Mouse (Mus musculus) intestine, embryonic 14.5 days (tissue): ENCODE measurements at regions not wholly inside any gene's neighbourhood (a gene's known extent, or its start where the extent isn't known, plus 50 kb on each side); places are given as distances from the start of the nearest gene placed in this dataset.

Experiments
- ATAC-seq: fragments of 200-750 bp; cut with Nextera tagmentation; replicated peaks from 2 replicates; pipeline ENCODE4 v1.8.0; 2017; ENCODE audit warnings: low read depth, moderate number of reproducible peaks, moderate TSS enrichment, moderate library complexity; ENCODE audit not compliant: low FRiP score, low TSS enrichment
- DNase-seq: peaks from one replicate; pipeline ENCODE4 v3.0.0-alpha.2; 2018; ENCODE audit warnings: low spot score
- H3K27ac ChIP-seq: fragments of 300-500 bp; sonication (generic); 2 replicates; pipeline ENCODE4 v1.5.1; 2014; ENCODE audit warnings: low read depth, mild to moderate bottlenecking, control low read depth
- H3K27me3 ChIP-seq: fragments of 300-500 bp; sonication (generic); replicated peaks from 2 replicates; pipeline ENCODE4 v1.6.1; 2014; ENCODE audit warnings: low read length, control low read depth; ENCODE audit not compliant: control insufficient read depth, insufficient read depth
- H3K36me3 ChIP-seq: fragments of 300-500 bp; sonication (generic); 2 replicates; pipeline ENCODE4 v1.6.1; 2014; ENCODE audit warnings: low read length, control low read depth; ENCODE audit not compliant: control insufficient read depth, insufficient read depth
- H3K4me1 ChIP-seq: fragments of 300-500 bp; sonication (generic); replicated peaks from 2 replicates; pipeline ENCODE4 v1.6.1; 2014; ENCODE audit warnings: low read length, control low read depth, mixed read lengths; ENCODE audit not compliant: control insufficient read depth, insufficient read depth
- H3K4me2 ChIP-seq: fragments of 300-500 bp; sonication (generic); 2 replicates; pipeline ENCODE4 v1.6.1; 2014; ENCODE audit warnings: low read length
- H3K4me3 ChIP-seq: fragments of 300-500 bp; sonication (generic); 2 replicates; pipeline ENCODE4 v1.5.1; 2014; ENCODE audit warnings: low read depth, low read length, control low read depth, mixed read lengths
- H3K9ac ChIP-seq: fragments of 300-500 bp; sonication (generic); 2 replicates; pipeline ENCODE4 v1.6.1; 2014; ENCODE audit warnings: mild to moderate bottlenecking, low read length
- H3K9me3 ChIP-seq: fragments of 300-500 bp; sonication (generic); 2 replicates; pipeline ENCODE4 v1.6.1; 2016; ENCODE audit warnings: low read length, control low read depth; ENCODE audit not compliant: control insufficient read depth
- WGBS: fragments of 180-500 bp; shearing (Covaris S2); extraction: QIAGEN DNeasy Blood & Tissue Kit; methylation state at CpG from one replicate; pipeline ENCODE4 v1.1.7; 2014; 5-methylcytosine and 5-hydroxymethylcytosine counted together

DNA sequence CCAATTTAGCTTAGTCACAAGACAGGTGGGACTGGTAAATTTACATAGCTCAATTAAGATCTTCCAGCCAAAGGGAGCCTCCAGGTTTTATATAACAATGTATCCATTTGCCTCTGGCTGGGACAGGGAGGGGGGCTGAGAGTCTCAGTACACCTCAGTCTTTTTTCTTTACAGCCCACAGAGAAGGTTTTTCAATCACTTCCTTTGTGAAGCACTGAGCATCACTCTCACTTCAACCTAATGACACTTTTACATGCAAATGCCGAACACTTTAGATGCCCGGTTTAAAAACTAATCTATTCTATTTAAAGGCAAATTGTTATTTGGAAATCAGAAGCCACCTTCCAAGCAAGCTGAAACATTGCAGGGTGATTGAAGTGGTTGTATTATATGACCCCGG lies 96.8 kb upstream of the Mdm1 start:
- ATAC-seq (no peak), DNase-seq (no peak)
- H3K4me3 ChIP-seq, result no peak overlapping the region
- no peaks in the 10 kb centered on the region for H3K27me3 ChIP-seq
- H3K36me3 ChIP-seq, result no peaks in the 10 kb centered on the region
- H3K9me3 ChIP-seq, result no peaks in the 10 kb centered on the region
- H3K4me2 ChIP-seq, result no peak overlapping the region
- no peaks in the 10 kb centered on the region for H3K4me1 ChIP-seq
- no peak overlapping the region for H3K9ac ChIP-seq
- H3K27ac ChIP-seq, result no peak overlapping the region
- WGBS, result 77% methylated on average over 3 of the region's 3 CpGs

DNA sequence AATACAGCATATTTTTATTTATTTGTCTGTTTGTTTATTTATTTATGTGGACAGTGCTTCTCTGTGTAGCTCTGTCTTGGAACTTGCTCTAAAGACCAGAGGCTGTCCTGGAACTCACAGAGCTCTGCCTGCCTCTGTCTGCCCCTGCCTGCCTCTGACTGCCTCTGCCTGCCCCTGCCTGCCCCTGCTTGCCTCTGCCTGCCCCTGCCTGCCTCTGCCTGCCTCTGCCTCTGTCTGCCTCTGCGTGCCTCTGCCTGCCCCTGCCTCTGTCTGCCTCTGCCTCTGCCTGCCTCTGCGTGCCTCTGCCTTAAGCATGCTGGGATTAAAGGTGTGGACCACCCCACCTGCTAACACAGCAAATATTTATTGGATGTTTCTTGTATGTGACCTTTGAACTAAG lies 96.2 kb upstream of the Mdm1 start:
- Histone ChIP-seq H3K27me3 (no peaks in the 10 kb centered on the region), H3K4me3 (no peak overlapping the region), H3K9me3 (no peaks in the 10 kb centered on the region), H3K4me2 (no peak overlapping the region), H3K9ac (no peak overlapping the region), H3K4me1 (no peaks in the 10 kb centered on the region), H3K27ac (no peak overlapping the region), H3K36me3 (no peaks in the 10 kb centered on the region)
- peak; percentile 10 for DNase-seq
- 72% methylated on average over 2 of the region's 2 CpGs for WGBS
- ATAC-seq, result no peak

DNA sequence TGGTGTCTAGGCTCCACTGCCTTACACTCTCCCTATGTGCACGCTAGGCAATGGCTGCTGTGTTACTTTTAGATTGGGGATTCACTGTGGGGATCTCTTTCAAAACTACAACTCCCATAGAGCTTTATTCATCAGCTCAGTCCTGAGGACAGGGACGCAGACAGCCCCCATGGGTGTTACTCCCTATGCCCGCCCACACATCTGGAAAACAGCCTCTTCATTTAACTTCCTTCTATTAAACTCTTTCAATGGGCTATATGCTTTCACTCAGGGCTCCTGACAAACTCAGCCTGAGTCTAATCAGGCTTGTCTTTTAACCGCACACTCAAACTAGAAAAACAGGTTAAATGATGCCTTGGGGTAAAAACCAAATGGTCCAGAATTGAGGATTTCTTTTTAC lies 95.3 kb upstream of the Mdm1 start:
- DNase-seq (peak; percentile 47), ATAC-seq (no peak)
- Histone ChIP-seq H3K27ac (no peak overlapping the region), H3K36me3 (no peaks in the 10 kb centered on the region), H3K27me3 (no peaks in the 10 kb centered on the region), H3K9ac (no peak overlapping the region), H3K4me2 (no peak overlapping the region), H3K4me1 (no peaks in the 10 kb centered on the region), H3K9me3 (no peaks in the 10 kb centered on the region), H3K4me3 (no peak overlapping the region)
- 79% methylated on average over 4 of the region's 4 CpGs for WGBS

DNA sequence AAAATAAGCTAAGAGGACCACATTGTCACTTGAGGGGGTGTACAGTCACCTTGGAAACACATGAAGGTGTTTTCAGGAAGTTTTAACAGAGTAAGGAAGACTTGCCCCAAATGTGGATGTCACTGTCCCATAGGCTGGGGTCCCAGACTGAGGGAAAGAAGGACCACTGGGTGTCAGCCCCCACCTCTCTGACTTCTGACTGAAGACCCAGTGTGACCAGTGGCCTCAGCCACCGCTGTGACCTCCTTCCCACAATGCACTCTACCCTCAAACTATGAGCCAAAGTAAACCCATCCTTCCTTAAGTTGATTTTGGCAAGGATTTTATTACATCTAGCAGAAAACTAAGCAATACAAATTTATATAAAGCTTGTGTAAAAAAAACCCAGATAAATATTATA lies 94.8 kb upstream of the Mdm1 start:
- no peak overlapping the region for H3K4me3 ChIP-seq
- H3K4me2 ChIP-seq, result no peak overlapping the region
- 86% methylated on average over 1 of the region's 1 CpGs for WGBS
- no peaks in the 10 kb centered on the region for H3K4me1 ChIP-seq
- H3K27me3 ChIP-seq, result no peaks in the 10 kb centered on the region
- H3K27ac ChIP-seq, result no peak overlapping the region
- DNase-seq, result peak; percentile 37
- ATAC-seq, result no peak
- no peak overlapping the region for H3K9ac ChIP-seq
- H3K36me3 ChIP-seq, result no peaks in the 10 kb centered on the region
- H3K9me3 ChIP-seq, result no peaks in the 10 kb centered on the region

DNA sequence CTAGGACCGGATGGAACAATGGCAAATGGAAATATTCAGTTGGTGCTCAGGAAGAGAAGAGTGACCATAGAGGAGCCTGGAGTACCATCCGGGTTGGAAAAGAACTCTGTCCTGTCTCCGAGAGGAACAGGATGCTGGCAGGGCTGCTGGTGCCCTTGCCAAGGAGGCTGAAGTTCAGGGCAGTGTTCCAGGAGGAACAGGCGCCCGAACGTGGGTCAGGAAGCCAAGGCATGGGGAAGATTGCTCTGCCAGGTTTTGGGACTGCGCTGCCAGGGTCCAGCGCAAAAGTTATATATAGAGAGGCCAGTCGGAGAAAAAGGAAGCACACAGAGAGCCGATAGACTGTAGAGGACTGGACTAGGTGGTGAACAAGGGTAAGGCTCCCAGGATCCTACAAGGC lies 92.3 kb upstream of the Mdm1 start:
- H3K4me2 ChIP-seq, result no peak overlapping the region
- ATAC-seq (no peak), DNase-seq (peak; percentile 21)
- 0 out of 2 replicates have a peak, but pooled peaks cover 4% of the 10 kb centered on the region for H3K9me3 ChIP-seq
- H3K36me3 ChIP-seq, result no peaks in the 10 kb centered on the region
- 89% methylated on average over 10 of the region's 10 CpGs for WGBS
- no peaks in the 10 kb centered on the region for H3K4me1 ChIP-seq
- H3K27ac ChIP-seq, result no peak overlapping the region
- no peak overlapping the region for H3K4me3 ChIP-seq
- no peak overlapping the region for H3K9ac ChIP-seq
- H3K27me3 ChIP-seq, result no peaks in the 10 kb centered on the region

DNA sequence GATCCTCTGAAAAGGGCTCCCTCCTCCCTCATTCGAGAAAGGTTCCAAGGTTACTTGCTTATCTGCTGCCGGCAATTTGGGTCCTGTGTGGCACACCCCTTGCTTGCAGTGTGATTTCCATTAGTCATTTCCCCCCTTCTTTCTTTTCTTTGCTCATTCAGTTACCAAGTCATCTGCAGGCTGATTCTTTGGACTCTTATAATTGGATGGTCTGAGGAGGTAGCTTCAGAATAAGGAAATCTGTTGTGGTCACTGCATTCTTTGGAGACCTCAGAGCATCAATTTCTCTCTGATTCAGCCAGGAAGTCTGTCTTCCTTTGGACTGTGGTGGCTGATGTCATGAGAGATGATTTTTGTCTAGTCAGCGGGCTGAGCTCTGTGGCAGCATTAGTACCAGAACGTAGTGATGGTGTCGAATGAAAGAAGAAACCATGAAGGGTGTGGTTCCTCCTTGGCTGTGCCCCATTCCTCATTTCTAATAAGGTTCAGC lies 91.4 kb upstream of the Mdm1 start:
- Histone ChIP-seq H3K27ac (no peak overlapping the region), H3K36me3 (no peaks in the 10 kb centered on the region), H3K4me2 (no peak overlapping the region), H3K9me3 (0 out of 2 replicates have a peak, but pooled peaks cover 4% of the 10 kb centered on the region), H3K27me3 (no peaks in the 10 kb centered on the region), H3K9ac (no peak overlapping the region), H3K4me1 (no peaks in the 10 kb centered on the region), H3K4me3 (no peak overlapping the region)
- 71% methylated on average over 5 of the region's 5 CpGs for WGBS
- ATAC-seq, result no peak
- peak; percentile 29 for DNase-seq

DNA sequence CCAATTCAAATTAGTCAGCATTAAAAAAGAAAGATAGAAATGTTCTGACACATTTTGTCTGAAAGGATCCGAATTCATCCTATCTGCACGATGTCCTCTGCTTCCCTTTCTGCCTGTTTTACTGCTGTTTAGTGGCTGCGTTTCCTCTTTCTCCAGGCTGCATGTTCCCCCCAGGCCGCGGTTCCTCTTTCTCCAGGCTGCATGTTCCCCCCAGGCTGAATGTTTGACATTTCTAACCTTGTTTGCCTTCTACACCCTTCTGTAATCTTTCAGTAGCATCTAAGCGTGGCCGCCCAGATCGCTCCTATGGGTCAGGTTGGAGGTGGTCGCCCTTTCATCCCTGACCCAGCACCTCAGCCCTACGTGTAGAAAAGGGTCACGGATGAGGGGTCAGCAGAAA lies 89.6 kb upstream of the Mdm1 start:
- Histone ChIP-seq H3K9me3 (0 out of 2 replicates have a peak, but pooled peaks cover 4% of the 10 kb centered on the region), H3K36me3 (no peaks in the 10 kb centered on the region), H3K27ac (no peak overlapping the region), H3K4me1 (peaks cover 4% of the 10 kb centered on the region; the same call in 1 of the 2 replicates), H3K9ac (no peak overlapping the region), H3K27me3 (no peaks in the 10 kb centered on the region), H3K4me2 (no peak overlapping the region), H3K4me3 (no peak overlapping the region)
- no peak for DNase-seq
- WGBS, result 80% methylated on average over 11 of the region's 11 CpGs
- ATAC-seq, result no peak

DNA sequence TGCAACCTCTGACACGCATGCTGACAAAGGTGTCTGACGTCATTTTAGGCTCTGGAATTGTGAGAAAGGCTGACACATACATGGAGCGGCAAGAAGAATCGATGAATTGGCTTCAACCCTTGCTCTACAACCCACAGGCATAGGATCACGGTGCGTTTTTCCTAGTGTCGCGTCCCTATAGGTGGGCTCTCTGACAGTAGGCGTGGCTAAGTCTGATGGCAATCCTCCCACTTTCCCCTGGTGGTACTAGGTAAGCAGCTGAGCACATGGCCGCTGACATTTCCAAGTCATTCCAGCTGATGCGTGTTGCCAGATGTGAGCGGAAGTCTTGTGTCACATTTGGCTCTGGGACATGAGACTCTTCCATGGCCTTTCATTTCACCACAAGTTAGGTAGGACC lies 89.1 kb upstream of the Mdm1 start:
- no peak for ATAC-seq
- 81% methylated on average over 12 of the region's 12 CpGs for WGBS
- no peak overlapping the region for H3K4me3 ChIP-seq
- peaks cover 4% of the 10 kb centered on the region; the same call in 1 of the 2 replicates for H3K4me1 ChIP-seq
- H3K27me3 ChIP-seq, result no peaks in the 10 kb centered on the region
- H3K9me3 ChIP-seq, result 0 out of 2 replicates have a peak, but pooled peaks cover 4% of the 10 kb centered on the region
- no peaks in the 10 kb centered on the region for H3K36me3 ChIP-seq
- H3K27ac ChIP-seq, result no peak overlapping the region
- no peak overlapping the region for H3K4me2 ChIP-seq
- no peak for DNase-seq
- no peak overlapping the region for H3K9ac ChIP-seq

DNA sequence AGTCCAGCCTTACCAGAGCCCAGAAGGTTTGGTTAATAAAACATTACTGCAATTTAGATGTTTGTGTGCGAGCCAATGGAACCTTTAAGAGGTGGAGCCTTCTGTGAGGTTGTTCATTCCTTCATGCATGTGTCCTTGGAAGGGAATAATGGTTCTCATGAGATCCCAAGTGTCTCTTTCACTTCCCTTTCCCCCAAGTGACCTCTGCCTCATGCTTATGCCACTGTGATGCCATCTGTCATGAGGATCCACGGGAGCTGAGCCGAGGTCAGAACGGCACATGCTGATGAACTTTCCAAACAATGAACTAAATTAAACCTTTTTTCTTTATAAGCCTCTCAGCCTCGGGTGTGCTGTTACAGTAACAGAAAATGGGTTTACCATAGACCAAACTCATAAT lies 88.6 kb upstream of the Mdm1 start:
- WGBS, result 91% methylated on average over 5 of the region's 5 CpGs
- Histone ChIP-seq H3K9me3 (0 out of 2 replicates have a peak, but pooled peaks cover 4% of the 10 kb centered on the region), H3K27ac (no peak overlapping the region), H3K27me3 (no peaks in the 10 kb centered on the region), H3K4me1 (peaks cover 4% of the 10 kb centered on the region; the same call in 1 of the 2 replicates), H3K36me3 (no peaks in the 10 kb centered on the region), H3K4me2 (no peak overlapping the region), H3K4me3 (no peak overlapping the region), H3K9ac (no peak overlapping the region)
- no peak for DNase-seq
- ATAC-seq, result no peak
